Mouse (Mus musculus) neural tube, embryonic 10.5 days (tissue): ENCODE results near the gene Ing2.

Source experiments
- DNase-seq: peaks from one replicate; pipeline ENCODE4 v3.0.0-alpha.2; 2017; ENCODE audit warnings: low spot score; ENCODE audit errors: extremely low spot score

The Ing2 gene

GRCm38 (mm10) chr8:47674777-47675710, at the start of gene Ing2:
Gene Ing2 (minus strand): TSS chr8:47675556.
- DNase-seq, result peak; percentile 100

- no peak for DNase-seq
Measured at GRCm38 (mm10) chr8:47721609-47722008, 46.3 kb upstream of the Ing2 start.

- no peak for DNase-seq
Measured at GRCm38 (mm10) chr8:47718641-47719040, 43.3 kb upstream of the Ing2 start.

- peak; percentile 95 for DNase-seq
Measured at GRCm38 (mm10) chr8:47713761-47714745, 38.7 kb upstream of the Ing2 start, which contains the start of gene Cdkn2aip. Gene Cdkn2aip (minus strand): TSS chr8:47713932.

GRCm38 (mm10) chr8:47713171-47713663, 37.9 kb upstream of the Ing2 start:
- peak; percentile 73 for DNase-seq

GRCm38 (mm10) chr8:47708106-47708505, 32.8 kb upstream of the Ing2 start:
- no peak for DNase-seq

GRCm38 (mm10) chr8:47706746-47707145, 31.4 kb upstream of the Ing2 start:
- DNase-seq, result no peak

- DNase-seq, result no peak
Measured at GRCm38 (mm10) chr8:47702333-47702732, 27.0 kb upstream of the Ing2 start.

GRCm38 (mm10) chr8:47697696-47698095, 22.3 kb upstream of the Ing2 start:
- no peak for DNase-seq

- no peak for DNase-seq
Measured at GRCm38 (mm10) chr8:47695431-47696105, 20.2 kb upstream of the Ing2 start.

- DNase-seq, result peak; percentile 72
Measured at GRCm38 (mm10) chr8:47693119-47693518, 17.8 kb upstream of the Ing2 start.

- no peak for DNase-seq
Measured at GRCm38 (mm10) chr8:47691831-47692230, 16.5 kb upstream of the Ing2 start.

- DNase-seq, result no peak
Measured at GRCm38 (mm10) chr8:47691303-47691702, 15.9 kb upstream of the Ing2 start.

- DNase-seq, result peak; percentile 52
Measured at GRCm38 (mm10) chr8:47690674-47691078, 15.3 kb upstream of the Ing2 start.

GRCm38 (mm10) chr8:47689704-47690326, 14.5 kb upstream of the Ing2 start:
- no peak for DNase-seq

GRCm38 (mm10) chr8:47684441-47684840, 9.1 kb upstream of the Ing2 start:
- DNase-seq, result no peak

GRCm38 (mm10) chr8:47683994-47684393, 8.6 kb upstream of the Ing2 start:
- DNase-seq, result no peak

GRCm38 (mm10) chr8:47680306-47680705, 5.0 kb upstream of the Ing2 start:
- DNase-seq, result no peak

- no peak for DNase-seq
Measured at GRCm38 (mm10) chr8:47679603-47680002, 4.2 kb upstream of the Ing2 start.

GRCm38 (mm10) chr8:47676631-47677030, 1.3 kb upstream of the Ing2 start:
- DNase-seq, result no peak
